Mouse (Mus musculus): ENCODE measurements at regions not wholly inside any gene's neighbourhood (a gene's known extent, or its start where the extent isn't known, plus 50 kb on each side); places are given as distances from the start of the nearest gene placed in this dataset.

- TF ChIP-seq CTCF (IDR thresholded peaks at IDR 0.05; ENCODE audit: low read depth, low read length) (no peak), POLR2A (IDR thresholded peaks at IDR 0.05; ENCODE audit: extremely low read depth, insufficient read depth, low read length) (no peak)
These were observed 179.3 kb downstream of the Tmem114 start for GRCm38 (mm10) chr16:8245612-8246011.

All from liver, adult 2 months (tissue).